Mouse (Mus musculus) heart, embryonic 11.5 days (tissue): ENCODE results near the gene Cgrrf1. TPM values are rescaled to one million over a fixed set of nuclear protein-coding genes. Genes with fewer than 3 reads are reported as not detected.
A peak's percentile ranks its signal among the peaks of the same experiment; 100 is the strongest.

Source experiments
- ATAC-seq: fragments of 200-750 bp; cut with Nextera tagmentation; replicated peaks from 2 replicates; pipeline ENCODE4 v1.8.0; 2017; ENCODE audit warnings: moderate library complexity; ENCODE audit not compliant: insufficient number of reproducible peaks, low FRiP score, low TSS enrichment
- H3K27ac ChIP-seq: fragments of 300-500 bp; sonication (generic); 2 replicates; pipeline ENCODE4 v1.5.1; 2014; ENCODE audit warnings: mild to moderate bottlenecking, low read depth, low read length
- H3K27me3 ChIP-seq: fragments of 300-500 bp; sonication (generic); 2 replicates; pipeline ENCODE4 v1.6.1; 2014; ENCODE audit warnings: mild to moderate bottlenecking, low read length, mixed read lengths; ENCODE audit not compliant: control insufficient read depth, insufficient read depth
- H3K36me3 ChIP-seq: fragments of 300-500 bp; sonication (generic); 2 replicates; pipeline ENCODE4 v1.6.1; 2014; ENCODE audit warnings: mild to moderate bottlenecking, low read length, moderate library complexity, mixed read lengths; ENCODE audit not compliant: control insufficient read depth, insufficient read depth
- H3K4me1 ChIP-seq: fragments of 300-500 bp; sonication (generic); 2 replicates; pipeline ENCODE4 v1.6.1; 2014; ENCODE audit warnings: low read length; ENCODE audit not compliant: control insufficient read depth, insufficient read depth
- H3K4me2 ChIP-seq: fragments of 300-500 bp; sonication (generic); 2 replicates; pipeline ENCODE4 v1.6.1; 2014; ENCODE audit warnings: mild to moderate bottlenecking, moderate library complexity
- H3K4me3 ChIP-seq: fragments of 300-500 bp; sonication (generic); 2 replicates; pipeline ENCODE4 v1.5.1; 2014; ENCODE audit warnings: low read depth, low read length
- H3K9ac ChIP-seq: fragments of 300-500 bp; sonication (generic); 2 replicates; pipeline ENCODE4 v1.6.1; 2014; ENCODE audit warnings: mild to moderate bottlenecking, low read depth, low read length, moderate library complexity
- H3K9me3 ChIP-seq: fragments of 300-500 bp; sonication (generic); replicated peaks from 2 replicates; pipeline ENCODE4 v1.6.1; 2016; ENCODE audit warnings: low read length; ENCODE audit not compliant: control insufficient read depth
- WGBS: fragments of 180-500 bp; shearing (Covaris S2); extraction: QIAGEN DNeasy Blood & Tissue Kit; methylation state at CpG from one replicate; pipeline ENCODE4 v1.1.7; 2014; ENCODE audit not compliant: insufficient replicate concordance; 5-methylcytosine and 5-hydroxymethylcytosine counted together
- polyA plus RNA-seq: library from polyadenylated mRNA; unstranded; fragments of >200 nt; fragmentation: Nextera tagmentation; extraction: Ambion mirVana; gene quantifications from 2 replicates; pipeline ENCODE4 v1.2.1, GENCODE M21; 2014

Cgrrf1 gene
- polyA plus RNA-seq, 1 experiment from 2014 or later: 29.0 TPM

- Histone ChIP-seq H3K27me3 (no peaks in the 10 kb centered on the region), H3K9ac (peak overlapping the region; percentile 87), H3K36me3 (no peaks in the 10 kb centered on the region), H3K27ac (0 out of 2 replicates have a peak overlapping the region, but pooled peaks have one; percentile 38), H3K9me3 (no peaks in the 10 kb centered on the region), H3K4me2 (peak overlapping the region; percentile 77), H3K4me1 (no peaks in the 10 kb centered on the region), H3K4me3 (peak overlapping the region; percentile 93)
- 8% methylated on average over 39 of the region's 40 CpGs for WGBS
- ATAC-seq: peak; percentile 59
These were observed 688 bp downstream of the Cgrrf1 start for GRCm38 (mm10) chr14:46832354-46833272.

GRCm38 (mm10) chr14:46839326-46839725 is 7.4 kb downstream of the Cgrrf1 start:
- WGBS: 59% methylated on average over 4 of the region's 4 CpGs
- Histone ChIP-seq H3K9me3 (no peaks in the 10 kb centered on the region), H3K27ac (no peak overlapping the region), H3K4me3 (no peak overlapping the region), H3K4me1 (no peaks in the 10 kb centered on the region), H3K4me2 (no peak overlapping the region), H3K9ac (no peak overlapping the region), H3K27me3 (no peaks in the 10 kb centered on the region), H3K36me3 (peaks cover 8% of the 10 kb centered on the region; the same call in 1 of the 2 replicates)
- no peak for ATAC-seq

- WGBS: 90% methylated on average over 11 of the region's 11 CpGs
- Histone ChIP-seq H3K9me3 (no peaks in the 10 kb centered on the region), H3K4me3 (no peak overlapping the region), H3K4me1 (no peaks in the 10 kb centered on the region), H3K9ac (no peak overlapping the region), H3K27ac (no peak overlapping the region), H3K27me3 (no peaks in the 10 kb centered on the region), H3K4me2 (no peak overlapping the region), H3K36me3 (peaks cover 7% of the 10 kb centered on the region; the same call in 1 of the 2 replicates)
- ATAC-seq: no peak
These were observed 13.8 kb downstream of the Cgrrf1 start for GRCm38 (mm10) chr14:46845706-46846105.

GRCm38 (mm10) chr14:46848063-46848590 is 16.2 kb downstream of the Cgrrf1 start:
- WGBS: 77% methylated on average over 4 of the region's 4 CpGs
- Histone ChIP-seq H3K4me1 (no peaks in the 10 kb centered on the region), H3K9ac (no peak overlapping the region), H3K9me3 (no peaks in the 10 kb centered on the region), H3K27me3 (no peaks in the 10 kb centered on the region), H3K4me2 (no peak overlapping the region), H3K4me3 (no peak overlapping the region), H3K27ac (no peak overlapping the region), H3K36me3 (no peaks in the 10 kb centered on the region)
- no peak for ATAC-seq

- Histone ChIP-seq H3K9me3 (no peaks in the 10 kb centered on the region), H3K36me3 (no peaks in the 10 kb centered on the region), H3K4me1 (no peaks in the 10 kb centered on the region), H3K27me3 (no peaks in the 10 kb centered on the region), H3K4me2 (no peak overlapping the region), H3K27ac (no peak overlapping the region), H3K4me3 (no peak overlapping the region), H3K9ac (no peak overlapping the region)
- ATAC-seq: no peak
- 86% methylated on average over 5 of the region's 5 CpGs for WGBS
These were observed 16.8 kb downstream of the Cgrrf1 start for GRCm38 (mm10) chr14:46848736-46849135.

- no peak for ATAC-seq
- WGBS: 87% methylated on average over 1 of the region's 1 CpGs
- no peaks in the 10 kb centered on the region for H3K9me3 ChIP-seq
- H3K9ac ChIP-seq: no peak overlapping the region
- no peak overlapping the region for H3K4me3 ChIP-seq
- no peaks in the 10 kb centered on the region for H3K27me3 ChIP-seq
- no peak overlapping the region for H3K4me2 ChIP-seq
- H3K36me3 ChIP-seq: no peaks in the 10 kb centered on the region
- H3K4me1 ChIP-seq: no peaks in the 10 kb centered on the region
- no peak overlapping the region for H3K27ac ChIP-seq
These were observed 17.8 kb downstream of the Cgrrf1 start for GRCm38 (mm10) chr14:46849769-46850168.

GRCm38 (mm10) chr14:46853677-46854076 is 21.8 kb downstream of the Cgrrf1 start:
- 74% methylated on average over 11 of the region's 11 CpGs for WGBS
- H3K9ac ChIP-seq: no peak overlapping the region
- peaks cover 4% of the 10 kb centered on the region; the same call in 1 of the 2 replicates for H3K36me3 ChIP-seq
- no peak overlapping the region for H3K4me2 ChIP-seq
- H3K27ac ChIP-seq: no peak overlapping the region
- H3K4me3 ChIP-seq: no peak overlapping the region
- H3K27me3 ChIP-seq: no peaks in the 10 kb centered on the region
- H3K4me1 ChIP-seq: no peaks in the 10 kb centered on the region
- H3K9me3 ChIP-seq: no peaks in the 10 kb centered on the region
- no peak for ATAC-seq

GRCm38 (mm10) chr14:46862922-46863321 is 31.0 kb downstream of the Cgrrf1 start:
- Histone ChIP-seq H3K9me3 (no peaks in the 10 kb centered on the region), H3K27me3 (no peaks in the 10 kb centered on the region), H3K4me3 (no peak overlapping the region), H3K27ac (no peak overlapping the region), H3K9ac (no peak overlapping the region), H3K36me3 (no peaks in the 10 kb centered on the region), H3K4me2 (no peak overlapping the region), H3K4me1 (no peaks in the 10 kb centered on the region)
- WGBS: 89% methylated on average over 5 of the region's 5 CpGs
- no peak for ATAC-seq
